Mouse (Mus musculus): Measurements from ENCODE around the gene Gfy. TPM values are rescaled to one million over a fixed set of nuclear protein-coding genes. Genes with fewer than 3 reads are reported as not detected.

Gfy gene
- polyA plus RNA-seq (2017; shearing (Covaris generic)) = not detected

GRCm38 (mm10) chr7:45179469-45179868 lies at the start of gene Gfy:
Gene Gfy, minus strand, starts transcription at chr7:45179569.

GRCm38 (mm10) chr7:45215673-45216441 lies 36.5 kb upstream of the Gfy start, which contains the start of gene Tead2:
Gene Tead2, plus strand, starts transcription at chr7:45215753.

GRCm38 (mm10) chr7:45211851-45212251 lies 32.5 kb upstream of the Gfy start, which contains the start of gene Dkkl1:
Gene Dkkl1, minus strand, starts transcription at chr7:45212147.

DNA sequence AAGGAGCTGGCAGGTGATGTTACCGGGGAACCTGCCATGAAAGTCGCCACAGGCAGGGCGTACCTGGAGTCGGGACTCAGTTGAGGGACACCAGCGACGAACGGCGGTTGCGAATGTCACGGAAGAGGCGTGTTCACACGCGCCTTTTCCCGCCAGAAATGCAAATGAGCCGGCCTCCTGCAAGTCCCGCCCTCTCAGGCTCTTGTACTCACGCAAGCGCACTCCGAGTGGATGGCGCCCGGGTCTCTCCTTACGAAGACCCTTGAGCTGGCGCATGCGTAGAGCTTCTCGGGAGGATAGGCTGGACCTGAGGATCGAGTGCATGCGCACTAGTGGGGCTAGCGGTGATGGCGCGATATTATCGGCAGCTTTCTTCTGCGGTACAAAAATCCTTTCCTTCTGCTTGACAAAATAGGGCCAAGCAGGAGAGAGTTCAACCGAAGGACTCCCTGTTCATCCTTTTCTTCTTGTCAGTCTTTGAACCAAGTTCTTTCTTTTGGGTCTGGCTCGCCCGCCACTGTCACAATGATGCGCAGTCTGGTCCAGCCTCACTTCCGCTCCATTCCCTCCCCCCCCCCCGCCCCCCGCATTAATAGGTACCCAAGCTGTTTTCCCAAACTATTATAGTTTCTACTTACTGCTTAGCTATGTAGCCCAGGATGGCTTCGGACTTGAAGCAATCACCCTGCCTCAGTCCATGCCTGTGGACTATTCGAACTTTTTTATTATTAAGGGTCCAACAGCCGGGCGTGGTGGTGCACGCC lies 25.2 kb upstream of the Gfy start, which contains the start of gene Ccdc155:
Ccdc155 (minus strand) TSS at position 513 of the 764 bp plus-strand sequence.

DNA sequence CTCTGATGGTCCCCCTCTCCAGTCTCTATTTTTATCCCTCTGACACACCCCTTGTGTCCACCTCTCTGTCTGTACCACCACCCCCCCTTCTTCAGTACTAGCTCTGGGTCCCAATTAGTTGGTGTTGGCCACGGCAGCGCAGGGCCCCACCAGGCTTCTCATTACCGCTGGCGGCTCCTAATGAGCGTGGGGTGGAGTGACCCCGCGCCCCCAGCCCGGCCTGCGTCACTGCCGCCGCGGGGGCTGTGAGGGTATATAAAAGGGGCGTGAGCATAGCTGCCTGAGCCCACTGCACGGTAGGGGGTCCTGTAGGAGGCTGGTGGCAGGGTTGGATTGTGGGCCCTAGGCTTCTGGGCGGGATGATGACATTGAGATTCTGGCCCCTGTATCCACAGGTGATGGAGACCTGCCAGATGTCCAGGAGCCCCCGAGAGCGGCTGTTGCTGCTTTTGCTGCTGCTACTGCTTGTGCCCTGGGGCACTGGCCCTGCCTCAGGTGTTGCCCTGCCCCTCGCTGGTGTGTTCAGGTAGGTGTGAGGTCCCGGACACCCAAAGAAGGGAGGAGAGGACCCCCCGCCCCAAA lies 1.6 kb upstream of the Gfy start, which contains the start of gene Pth2:
Pth2 (plus strand) TSS at position 100 of the 582 bp plus-strand sequence.

GRCm38 (mm10) chr7:45163735-45164490 lies 15.5 kb downstream of the Gfy start, which contains the start of gene Slc17a7:
Gene Slc17a7, plus strand, starts transcription at chr7:45163949.

DNA sequence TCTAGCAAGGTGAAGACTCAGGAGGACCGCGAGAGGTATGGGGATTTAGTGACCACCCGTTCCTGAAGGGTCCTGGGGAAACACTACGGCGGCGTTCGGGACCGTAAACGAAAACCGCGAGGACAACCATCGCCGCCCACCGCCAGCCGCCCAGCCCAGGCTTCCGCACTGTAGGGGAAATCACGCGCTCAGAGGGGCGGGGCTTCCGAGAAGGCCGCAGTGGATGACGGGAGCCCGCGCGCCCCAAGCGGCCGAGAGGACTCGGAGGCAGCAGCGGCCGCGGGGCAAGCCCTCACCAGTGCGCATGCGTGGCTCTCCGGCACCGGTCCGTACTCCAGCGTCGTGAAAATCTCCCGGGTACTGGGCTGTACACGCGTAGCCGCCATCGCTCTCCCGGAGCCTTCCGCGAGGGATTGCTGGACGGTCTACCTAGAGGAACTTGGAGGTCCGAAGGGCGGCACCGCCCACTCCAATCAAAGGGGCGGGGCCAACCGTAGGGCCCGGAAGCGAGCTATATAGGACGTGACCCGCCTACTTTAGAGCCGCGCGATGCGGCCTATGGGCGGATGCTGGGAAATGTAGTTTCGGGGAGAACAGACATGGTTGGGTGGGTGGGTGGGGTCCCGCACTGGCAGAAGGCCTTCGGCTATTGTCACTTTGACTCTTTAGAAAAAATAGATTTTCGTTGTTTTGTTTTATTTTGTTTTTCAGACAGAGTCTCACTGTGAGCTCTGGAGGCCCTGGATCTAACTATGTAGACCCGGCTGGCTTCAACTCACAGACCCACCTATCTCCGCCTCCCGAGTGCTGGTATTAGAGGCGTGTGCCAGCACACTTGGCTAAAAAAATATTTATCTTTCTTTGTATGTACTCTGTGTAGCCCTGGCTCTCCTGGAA lies 25.0 kb downstream of the Gfy start, which contains the start of the genes Pih1d1 and Aldh16a1:
Pih1d1 (plus strand) TSS at position 208 of the 897 bp plus-strand sequence.
Aldh16a1 (minus strand) TSS at position 489 of the 897 bp plus-strand sequence.

GRCm38 (mm10) chr7:45135993-45136567 lies 43.3 kb downstream of the Gfy start, which contains the start of the genes Gm45713 and Flt3l:
Gene Gm45713, minus strand, starts transcription at chr7:45136231.
Gene Flt3l, minus strand, starts transcription at chr7:45136432.

GRCm38 (mm10) chr7:45128624-45129246 lies 50.6 kb downstream of the Gfy start, which contains the start of gene Rpl13a:
Gene Rpl13a, minus strand, starts transcription at chr7:45128761.

Other genes with a start within 250 kb of the Gfy start
- gene Tsks, start 236.4 kb downstream of the Gfy start, polyA plus RNA-seq (2017; shearing (Covaris generic)) = under 1 TPM in 1 of 2 experiments, not detected in 1; 0.97 TPM
- gene Cpt1c, start 204.7 kb downstream of the Gfy start, polyA plus RNA-seq (2017; shearing (Covaris generic)) = 1 to 10 TPM; 1.7 to 2.5 TPM
- gene Prmt1, start 193.0 kb downstream of the Gfy start, polyA plus RNA-seq (2017; shearing (Covaris generic)) = 100 to 1,000 TPM; 148 to 162 TPM
- gene Irf3, start 181.9 kb downstream of the Gfy start, polyA plus RNA-seq (2017; shearing (Covaris generic)) = 100 to 1,000 TPM; 224 to 233 TPM
- gene Bcl2l12, start 180.9 kb downstream of the Gfy start, polyA plus RNA-seq (2017; shearing (Covaris generic)) = 10 to 100 TPM; 23.6 to 30.4 TPM
- 10 to 100 TPM; 34.5 to 35.4 TPM for gene Scaf1, start 163.2 kb downstream of the Gfy start, polyA plus RNA-seq (2017; shearing (Covaris generic))
- gene Rras, start 161.6 kb downstream of the Gfy start, polyA plus RNA-seq (2017; shearing (Covaris generic)) = 10 to 100 TPM; 30.9 to 34.3 TPM
- gene Prr12, start 126.7 kb downstream of the Gfy start, polyA plus RNA-seq (2017; shearing (Covaris generic)) = 1 to 10 TPM; 2.2 to 4.1 TPM
- 100 to 1,000 TPM in 1 of 2 experiments, 10 to 100 TPM in 1; 99.4 to 115 TPM for gene Nosip, start 117.1 kb downstream of the Gfy start, polyA plus RNA-seq (2017; shearing (Covaris generic))
- gene Prrg2, start 116.9 kb downstream of the Gfy start, polyA plus RNA-seq (2017; shearing (Covaris generic)) = 1 to 10 TPM; 2.7 to 4.1 TPM
- gene Rcn3, start 87.3 kb downstream of the Gfy start, polyA plus RNA-seq (2017; shearing (Covaris generic)) = 10 to 100 TPM in 1 of 2 experiments, 1 to 10 TPM in 1; 3.5 to 13.7 TPM
- gene Fcgrt, start 75.7 kb downstream of the Gfy start, polyA plus RNA-seq (2017; shearing (Covaris generic)) = 1 to 10 TPM; 1.1 to 5.2 TPM
- 1,000 to 10,000 TPM; 2,095 to 2,158 TPM for gene Rps11, start 55.1 kb downstream of the Gfy start, polyA plus RNA-seq (2017; shearing (Covaris generic))
- gene Rpl13a, start 50.8 kb downstream of the Gfy start, polyA plus RNA-seq (2017; shearing (Covaris generic)) = 1,000 to 10,000 TPM; 2,041 to 2,586 TPM
- gene Gm45713, start 43.3 kb downstream of the Gfy start, polyA plus RNA-seq (2017; shearing (Covaris generic)) = not detected
- 100 to 1,000 TPM; 207 to 313 TPM for gene Flt3l, start 43.1 kb downstream of the Gfy start, polyA plus RNA-seq (2017; shearing (Covaris generic))
- 10 to 100 TPM; 53.5 to 57.9 TPM for gene Pih1d1, start 25.3 kb downstream of the Gfy start, polyA plus RNA-seq (2017; shearing (Covaris generic))
- gene Aldh16a1, start 25.0 kb downstream of the Gfy start, polyA plus RNA-seq (2017; shearing (Covaris generic)) = 10 to 100 TPM; 50.3 to 78.2 TPM
- under 1 TPM in 1 of 2 experiments, not detected in 1; 0.16 TPM for gene Slc17a7, start 15.6 kb downstream of the Gfy start, polyA plus RNA-seq (2017; shearing (Covaris generic))
- gene Pth2, start 1.4 kb upstream of the Gfy start, polyA plus RNA-seq (2017; shearing (Covaris generic)) = not detected
- gene Ccdc155, start 25.3 kb upstream of the Gfy start, polyA plus RNA-seq (2017; shearing (Covaris generic)) = under 1 TPM; 0.24 to 0.70 TPM
- 10 to 100 TPM; 23.4 to 31.7 TPM for gene Dkkl1, start 32.6 kb upstream of the Gfy start, polyA plus RNA-seq (2017; shearing (Covaris generic))
- 1 to 10 TPM; 3.8 to 5.8 TPM for gene Tead2, start 36.2 kb upstream of the Gfy start, polyA plus RNA-seq (2017; shearing (Covaris generic))
- gene Cd37, start 59.5 kb upstream of the Gfy start, polyA plus RNA-seq (2017; shearing (Covaris generic)) = 100 to 1,000 TPM; 565 to 611 TPM
- under 1 TPM in 1 of 2 experiments, not detected in 1; 0.40 TPM for gene Slc6a16, start 61.5 kb upstream of the Gfy start, polyA plus RNA-seq (2017; shearing (Covaris generic))
- under 1 TPM; 0.18 to 0.38 TPM for gene Slc6a21, start 97.9 kb upstream of the Gfy start, polyA plus RNA-seq (2017; shearing (Covaris generic))
- 10 to 100 TPM in 1 of 2 experiments, 1 to 10 TPM in 1; 9.5 to 13.8 TPM for gene Trpm4, start 154.2 kb upstream of the Gfy start, polyA plus RNA-seq (2017; shearing (Covaris generic))
- not detected for gene Hrc, start 155.7 kb upstream of the Gfy start, polyA plus RNA-seq (2017; shearing (Covaris generic))
- under 1 TPM; 0.36 to 0.60 TPM for gene Ppfia3, start 187.4 kb upstream of the Gfy start, polyA plus RNA-seq (2017; shearing (Covaris generic))
- gene Lin7b, start 191.0 kb upstream of the Gfy start, polyA plus RNA-seq (2017; shearing (Covaris generic)) = under 1 TPM in 1 of 2 experiments, not detected in 1; 0.90 TPM
- gene Snrnp70, start 216.2 kb upstream of the Gfy start, polyA plus RNA-seq (2017; shearing (Covaris generic)) = 100 to 1,000 TPM; 192 to 196 TPM
- under 1 TPM in 1 of 2 experiments, not detected in 1; 0.17 TPM for gene Kcna7, start 226.1 kb upstream of the Gfy start, polyA plus RNA-seq (2017; shearing (Covaris generic))
- gene Ntf5, start 234.1 kb upstream of the Gfy start, polyA plus RNA-seq (2017; shearing (Covaris generic)) = under 1 TPM; 0.71 to 0.96 TPM
- not detected for gene Lhb, start 241.3 kb upstream of the Gfy start, polyA plus RNA-seq (2017; shearing (Covaris generic))

Data from inflammation-experienced regulatory T-cells (primary cell).